ENCODE assay signal across 28 mouse cellular contexts in the genomic region with DNA sequence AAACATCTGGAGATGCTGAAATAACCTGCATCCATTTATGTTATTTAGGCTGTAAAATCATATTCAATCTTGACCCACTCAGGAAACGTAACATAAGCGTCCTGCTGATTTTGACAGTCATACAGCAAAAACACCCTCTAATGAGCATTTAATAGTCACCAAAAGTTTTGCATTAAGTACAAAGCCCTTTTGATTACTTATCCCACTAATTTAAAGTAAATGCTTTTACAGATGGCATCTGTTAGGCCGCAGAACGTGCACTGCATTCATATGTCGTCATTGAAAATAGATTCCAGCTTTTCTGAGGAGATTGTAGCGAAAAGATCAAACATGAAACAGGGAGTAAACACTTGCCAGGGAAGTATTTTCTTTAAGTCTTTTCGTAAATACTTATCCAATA.
DNase-seq lines count a peak whose midpoint lies in the region; ATAC-seq and TF ChIP-seq lines count a peak whose summit lies in the region.
"Had no signal": no experiment of that assay in that cellular context is flagged by ENCODE, and none has a peak within 500 bp of the region (broad histone marks: within the 10 kb centered on the region; RNA-seq: fewer than 3 reads in every experiment).

No protein-coding gene starts in this region.

- TF ChIP-seq POLR2A in brain, embryonic 14.5 days (IDR thresholded peaks at IDR 0.05; ENCODE audit: borderline replicate concordance, extremely low read depth, insufficient read depth, insufficient read length, poor library complexity, severe bottlenecking), result no peak

- no peak overlapping the region for H3K27ac ChIP-seq in forebrain, embryonic 14.5 days (ENCODE audit: low read depth, low read length)
- no peak overlapping the region for H3K27ac ChIP-seq in forebrain, embryonic 11.5 days (ENCODE audit: low read depth, low read length)
- no peak overlapping the region for H3K27ac ChIP-seq in forebrain, embryonic 16.5 days (ENCODE audit: low read length)
- H3K27ac ChIP-seq: embryonic facial prominence, embryonic 15.5 days; gastrocnemius, adult 2 months; heart, adult 2 months; hindbrain, embryonic 15.5 days; kidney, embryonic 15.5 days; layer of hippocampus, adult 2 months; liver, embryonic 15.5 days; neural tube, embryonic 12.5 days had no signal

- H3K9ac ChIP-seq in forebrain, embryonic 14.5 days (ENCODE audit: low read length), result no peak overlapping the region
- H3K9ac ChIP-seq in forebrain, embryonic 11.5 days (ENCODE audit: low read length), result no peak overlapping the region
- no peak overlapping the region for H3K9ac ChIP-seq in forebrain, embryonic 16.5 days (replicated peaks; ENCODE audit: low read depth, low read length)
- H3K9ac ChIP-seq: embryonic facial prominence, embryonic 15.5 days; heart, embryonic 12.5 days; hindbrain, embryonic 15.5 days; kidney, embryonic 15.5 days; liver, embryonic 15.5 days; lung, embryonic 14.5 days; neural tube, embryonic 12.5 days had no signal

- 18% methylated on average over 7 of the region's 7 CpGs for WGBS in forebrain, embryonic 14.5 days
- 43% methylated on average over 7 of the region's 7 CpGs for WGBS in forebrain, embryonic 11.5 days
- 23% methylated on average over 7 of the region's 7 CpGs for WGBS in forebrain, embryonic 16.5 days

- DNase-seq in forebrain, embryonic 14.5 days (ENCODE audit: low spot score), result peak; percentile 59
- no peak for DNase-seq in forebrain, embryonic 11.5 days (ENCODE audit: low spot score)
- DNase-seq in brain, embryonic 14.5 days (ENCODE audit: low read depth), result peak; percentile 70
- peak; percentile 11 for DNase-seq in embryo, embryonic 11.5 days (ENCODE audit: low read depth, low spot score)
- no peak for DNase-seq in cerebellum, adult 8-10 months
- DNase-seq in gastrocnemius, postnatal 25 days, result no peak
- DNase-seq: adrenal gland, postnatal 36 days; cerebellum, adult 9-10 months; cerebellum, postnatal 36 days; gastrocnemius, adult 2 months; heart, adult 2 months; kidney, adult 18-20 months; kidney, postnatal 36 days; left cerebral cortex, postnatal 4 days; lung, embryonic 14.5 days; lung, postnatal 14 days; right cerebral cortex, postnatal 14 days; thymus, postnatal 4 days had no signal

- H3K9me3 ChIP-seq in forebrain, embryonic 14.5 days (replicated peaks; ENCODE audit: control insufficient read depth, low read length), result no peaks in the 10 kb centered on the region
- H3K9me3 ChIP-seq in forebrain, embryonic 11.5 days (ENCODE audit: control insufficient read depth, low read length), result no peaks in the 10 kb centered on the region
- H3K9me3 ChIP-seq in forebrain, embryonic 16.5 days (ENCODE audit: control insufficient read depth, low read length), result no peaks in the 10 kb centered on the region
- H3K9me3 ChIP-seq: embryonic facial prominence, embryonic 15.5 days; heart, embryonic 12.5 days; hindbrain, embryonic 15.5 days; kidney, embryonic 15.5 days; liver, embryonic 15.5 days; neural tube, embryonic 12.5 days had no signal

- TF ChIP-seq CTCF in brain, embryonic 14.5 days (IDR thresholded peaks at IDR 0.05; ENCODE audit: borderline replicate concordance, extremely low read depth, insufficient read depth, insufficient read length), result no peak

- ATAC-seq in forebrain, embryonic 14.5 days, result 0 out of 2 replicates have a peak, but pooled peaks have one; percentile 55
- ATAC-seq in forebrain, embryonic 11.5 days (replicated peaks; ENCODE audit: low FRiP score), result no peak
- ATAC-seq in forebrain, embryonic 16.5 days, result peak; percentile 58; the same call in 1 of the 2 replicates
- no peak for ATAC-seq in CD4-positive, CD25-positive, alpha-beta regulatory T cell, adult 4 months

- no peak overlapping the region for H3K4me3 ChIP-seq in forebrain, embryonic 14.5 days (ENCODE audit: low read depth, low read length)
- H3K4me3 ChIP-seq in forebrain, embryonic 11.5 days (ENCODE audit: low read depth, low read length), result no peak overlapping the region
- no peak overlapping the region for H3K4me3 ChIP-seq in forebrain, embryonic 16.5 days (replicated peaks; ENCODE audit: low read length)
- H3K4me3 ChIP-seq: embryonic facial prominence, embryonic 15.5 days; gastrocnemius, adult 2 months; heart, adult 2 months; heart, embryonic 12.5 days; hindbrain, embryonic 15.5 days; kidney, embryonic 15.5 days; layer of hippocampus, adult 2 months; liver, embryonic 15.5 days; myocyte; neural tube, embryonic 12.5 days had no signal

- no peak overlapping the region for H3K4me2 ChIP-seq in forebrain, embryonic 14.5 days (ENCODE audit: low read length)
- no peak overlapping the region for H3K4me2 ChIP-seq in forebrain, embryonic 11.5 days (ENCODE audit: low read depth, low read length, severe bottlenecking)
- no peak overlapping the region for H3K4me2 ChIP-seq in forebrain, embryonic 16.5 days (ENCODE audit: low read length)
- H3K4me2 ChIP-seq: embryonic facial prominence, embryonic 15.5 days; heart, embryonic 12.5 days; hindbrain, embryonic 15.5 days; kidney, embryonic 15.5 days; liver, embryonic 15.5 days; lung, embryonic 14.5 days; neural tube, embryonic 12.5 days had no signal

- no peaks in the 10 kb centered on the region for H3K36me3 ChIP-seq in forebrain, embryonic 14.5 days (ENCODE audit: control insufficient read depth, insufficient read depth, low read length)
- H3K36me3 ChIP-seq in forebrain, embryonic 11.5 days (ENCODE audit: control insufficient read depth, insufficient read depth, low read length), result no peaks in the 10 kb centered on the region
- H3K36me3 ChIP-seq in forebrain, embryonic 16.5 days (ENCODE audit: control insufficient read depth, insufficient read depth), result no peaks in the 10 kb centered on the region
- H3K36me3 ChIP-seq: embryonic facial prominence, embryonic 15.5 days; heart, embryonic 12.5 days; hindbrain, embryonic 15.5 days; kidney, embryonic 15.5 days; liver, embryonic 15.5 days; neural tube, embryonic 12.5 days had no signal

- no peaks in the 10 kb centered on the region for H3K4me1 ChIP-seq in forebrain, embryonic 14.5 days (ENCODE audit: control insufficient read depth, insufficient read depth, low read length)
- H3K4me1 ChIP-seq in forebrain, embryonic 11.5 days (replicated peaks; ENCODE audit: control insufficient read depth, insufficient read depth, low read length), result no peaks in the 10 kb centered on the region
- no peaks in the 10 kb centered on the region; the same call in 1 of the 2 replicates for H3K4me1 ChIP-seq in forebrain, embryonic 16.5 days (replicated peaks; ENCODE audit: control insufficient read depth, insufficient read depth, low read length)
- H3K4me1 ChIP-seq: embryonic facial prominence, embryonic 15.5 days; heart, embryonic 12.5 days; hindbrain, embryonic 15.5 days; kidney, embryonic 15.5 days; liver, embryonic 15.5 days; neural tube, embryonic 12.5 days had no signal

- H3K27me3 ChIP-seq in forebrain, embryonic 14.5 days (replicated peaks; ENCODE audit: control insufficient read depth, insufficient read depth, low read length), result no peaks in the 10 kb centered on the region
- H3K27me3 ChIP-seq in forebrain, embryonic 11.5 days (ENCODE audit: control insufficient read depth, insufficient read depth, low read length), result no peaks in the 10 kb centered on the region
- no peaks in the 10 kb centered on the region for H3K27me3 ChIP-seq in forebrain, embryonic 16.5 days (replicated peaks; ENCODE audit: control insufficient read depth, insufficient read depth, low read length)
- H3K27me3 ChIP-seq: embryonic facial prominence, embryonic 15.5 days; heart, embryonic 12.5 days; hindbrain, embryonic 15.5 days; kidney, embryonic 15.5 days; liver, embryonic 15.5 days; neural tube, embryonic 12.5 days had no signal

Comparison
In these comparisons a context has a peak if more than half of its experiments do, and no peak if none do; other contexts are left out.
1. ATAC-seq: peak in forebrain, embryonic 14.5 days (single experiment) and forebrain, embryonic 16.5 days (single experiment); none in forebrain, embryonic 11.5 days (single experiment) and CD4-positive, CD25-positive, alpha-beta regulatory T cell, adult 4 months (single experiment).
2. DNase-seq: peak in forebrain, embryonic 14.5 days (single experiment), brain, embryonic 14.5 days (single experiment) and embryo, embryonic 11.5 days (single experiment); none in forebrain, embryonic 11.5 days (single experiment), cerebellum, adult 8-10 months (single experiment) and gastrocnemius, postnatal 25 days (single experiment).